23 mouse cellular contexts compared by ENCODE assay signal in genomic region chr2:129525644-129526043, GRCm38 (mm10). TPM values are rescaled to one million over a fixed set of nuclear protein-coding genes. Genes with fewer than 3 reads are reported as not detected.
A peak's percentile ranks its signal among the peaks of the same experiment; 100 is the strongest.
DNase-seq lines count a peak whose midpoint lies in the region; ATAC-seq and TF ChIP-seq lines count a peak whose summit lies in the region.
"Had no signal": no experiment of that assay in that cellular context is flagged by ENCODE, and none has a peak within 500 bp of the region (broad histone marks: within the 10 kb centered on the region; RNA-seq: fewer than 3 reads in every experiment).

No protein-coding gene starts in this region.

- no peaks in the 10 kb centered on the region for H3K36me3 ChIP-seq in midbrain, embryonic 11.5 days (ENCODE audit: control insufficient read depth, insufficient read depth, low read length)
- H3K36me3 ChIP-seq in midbrain, embryonic 14.5 days (ENCODE audit: control insufficient read depth, insufficient read depth, low read length) = no peaks in the 10 kb centered on the region
- no peaks in the 10 kb centered on the region for H3K36me3 ChIP-seq in limb, embryonic 11.5 days (ENCODE audit: control insufficient read depth, insufficient read depth, low read length)
- H3K36me3 ChIP-seq in liver, postnatal 0 days (replicated peaks; ENCODE audit: insufficient read depth, low read length) = no peaks in the 10 kb centered on the region
- H3K36me3 ChIP-seq: embryonic facial prominence, embryonic 13.5 days; forebrain, embryonic 12.5 days; heart, embryonic 13.5 days; hindbrain, embryonic 15.5 days had no signal

- no peak overlapping the region for H3K9ac ChIP-seq in midbrain, embryonic 11.5 days (ENCODE audit: low read length)
- H3K9ac ChIP-seq in midbrain, embryonic 14.5 days (replicated peaks; ENCODE audit: low read length) = no peak overlapping the region
- no peak overlapping the region for H3K9ac ChIP-seq in limb, embryonic 11.5 days (ENCODE audit: low read length)
- no peak overlapping the region for H3K9ac ChIP-seq in liver, postnatal 0 days (replicated peaks)
- H3K9ac ChIP-seq: embryonic facial prominence, embryonic 13.5 days; forebrain, embryonic 12.5 days; forebrain, postnatal 0 days; heart, embryonic 13.5 days; hindbrain, embryonic 15.5 days had no signal

- H3K27ac ChIP-seq in midbrain, embryonic 11.5 days (ENCODE audit: low read depth, low read length) = no peak overlapping the region
- H3K27ac ChIP-seq in midbrain, embryonic 14.5 days (replicated peaks; ENCODE audit: low read depth, low read length) = no peak overlapping the region
- H3K27ac ChIP-seq in limb, embryonic 11.5 days (replicated peaks; ENCODE audit: low read depth, low read length) = no peak overlapping the region
- no peak overlapping the region for H3K27ac ChIP-seq in liver, postnatal 0 days (ENCODE audit: low read depth)
- H3K27ac ChIP-seq: embryonic facial prominence, embryonic 13.5 days; forebrain, embryonic 12.5 days; heart, embryonic 13.5 days; hindbrain, embryonic 15.5 days had no signal

- no peak for ATAC-seq in midbrain, embryonic 11.5 days (ENCODE audit: low FRiP score)
- no peak for ATAC-seq in midbrain, embryonic 14.5 days (ENCODE audit: low FRiP score, low TSS enrichment)
- no peak for ATAC-seq in limb, embryonic 11.5 days (ENCODE audit: insufficient number of reproducible peaks, low FRiP score, low TSS enrichment, low read depth)
- ATAC-seq in liver, postnatal 0 days = no peak
- ATAC-seq: forebrain, postnatal 0 days had no signal

- no peaks in the 10 kb centered on the region for H3K27me3 ChIP-seq in midbrain, embryonic 11.5 days (ENCODE audit: control insufficient read depth, insufficient read depth, low read length)
- H3K27me3 ChIP-seq in midbrain, embryonic 14.5 days (ENCODE audit: control insufficient read depth, insufficient read depth, low read length) = no peaks in the 10 kb centered on the region
- H3K27me3 ChIP-seq in limb, embryonic 11.5 days (ENCODE audit: control insufficient read depth, insufficient read depth, low read length) = no peaks in the 10 kb centered on the region
- no peaks in the 10 kb centered on the region for H3K27me3 ChIP-seq in liver, postnatal 0 days (ENCODE audit: insufficient read depth, low read length)
- H3K27me3 ChIP-seq: embryonic facial prominence, embryonic 13.5 days; forebrain, embryonic 12.5 days; heart, embryonic 13.5 days had no signal

- H3K9me3 ChIP-seq in midbrain, embryonic 11.5 days (ENCODE audit: control insufficient read depth, low read length) = no peaks in the 10 kb centered on the region
- no peaks in the 10 kb centered on the region for H3K9me3 ChIP-seq in midbrain, embryonic 14.5 days (ENCODE audit: control insufficient read depth, low read length)
- H3K9me3 ChIP-seq in limb, embryonic 11.5 days (ENCODE audit: control insufficient read depth, low read length) = no peaks in the 10 kb centered on the region
- H3K9me3 ChIP-seq in liver, postnatal 0 days (ENCODE audit: low read length) = no peaks in the 10 kb centered on the region
- H3K9me3 ChIP-seq: embryonic facial prominence, embryonic 13.5 days; forebrain, embryonic 12.5 days; heart, embryonic 13.5 days; hindbrain, embryonic 15.5 days had no signal

- H3K4me2 ChIP-seq in midbrain, embryonic 11.5 days = no peak overlapping the region
- H3K4me2 ChIP-seq in midbrain, embryonic 14.5 days (ENCODE audit: low read length) = no peak overlapping the region
- H3K4me2 ChIP-seq in limb, embryonic 11.5 days (ENCODE audit: low read depth, severe bottlenecking) = no peak overlapping the region
- no peak overlapping the region for H3K4me2 ChIP-seq in liver, postnatal 0 days (ENCODE audit: low read depth, low read length)
- H3K4me2 ChIP-seq: embryonic facial prominence, embryonic 13.5 days; forebrain, embryonic 12.5 days; heart, embryonic 13.5 days; hindbrain, embryonic 15.5 days had no signal

- no peak for TF ChIP-seq CTCF in liver, postnatal 0 days (IDR thresholded peaks at IDR 0.05; ENCODE audit: low read depth)

- peaks cover 4% of the 10 kb centered on the region; the same call in 1 of the 2 replicates for H3K4me1 ChIP-seq in midbrain, embryonic 11.5 days (ENCODE audit: control insufficient read depth, insufficient read depth, low read length)
- 0 out of 2 replicates have a peak, but pooled peaks cover 5% of the 10 kb centered on the region for H3K4me1 ChIP-seq in midbrain, embryonic 14.5 days (ENCODE audit: control insufficient read depth, insufficient read depth, low read length)
- peaks cover 5% of the 10 kb centered on the region; the same call in 1 of the 2 replicates for H3K4me1 ChIP-seq in limb, embryonic 11.5 days (ENCODE audit: control insufficient read depth, insufficient read depth, low read length)
- H3K4me1 ChIP-seq in liver, postnatal 0 days (ENCODE audit: insufficient read depth) = peaks cover 18% of the 10 kb centered on the region

- no peak overlapping the region for H3K4me3 ChIP-seq in midbrain, embryonic 11.5 days (ENCODE audit: low read depth, low read length)
- H3K4me3 ChIP-seq in midbrain, embryonic 14.5 days (replicated peaks; ENCODE audit: low read depth, low read length) = no peak overlapping the region
- no peak overlapping the region for H3K4me3 ChIP-seq in limb, embryonic 11.5 days (ENCODE audit: low read depth, low read length)
- no peak overlapping the region for H3K4me3 ChIP-seq in liver, postnatal 0 days (ENCODE audit: low read depth, low read length)
- H3K4me3 ChIP-seq: embryonic facial prominence, embryonic 13.5 days; forebrain, embryonic 12.5 days; heart, embryonic 13.5 days; hindbrain, embryonic 15.5 days had no signal

- TF ChIP-seq EP300 in liver, postnatal 0 days (IDR thresholded peaks at IDR 0.05; ENCODE audit: low read depth) = no peak

- intact Hi-C loops in gastrocnemius, postnatal 36 days (cut with DNase I) = no loop called here

- peak; percentile 77 for DNase-seq in midbrain, embryonic 11.5 days (ENCODE audit: low spot score, missing footprints)
- no peak for DNase-seq in midbrain, embryonic 14.5 days
- peak; percentile 10 for DNase-seq in limb, embryonic 11.5 days (ENCODE audit: low spot score)
- DNase-seq in liver, postnatal 0 days = peak; percentile 10
- no peak for DNase-seq in ovary, postnatal 36 days (ENCODE audit: low spot score)
- no peak for DNase-seq in gastrocnemius, postnatal 36 days
- DNase-seq: adrenal gland, adult 8-10 months; cerebellum, adult 11 months; cerebellum, adult 8-10 months; cerebellum, postnatal 36 days; forebrain, postnatal 0 days; gastrocnemius, postnatal 14 days; heart, postnatal 36 days had no signal

RNA-seq across cellular contexts. Expression of gene F830045P16Rik, which starts 10.8 kb away (rescaled TPM):
- 0.10 TPM in 1 of 2 replicates, not detected in the other for polyA plus RNA-seq in midbrain, embryonic 11.5 days (2014; fragmentation: Nextera tagmentation; extraction: Ambion mirVana)
- polyA plus RNA-seq in midbrain, embryonic 14.5 days (2014; fragmentation: Nextera tagmentation; extraction: Ambion mirVana) = not detected in 2 replicates
- polyA plus RNA-seq in limb, embryonic 11.5 days (2014; fragmentation: Nextera tagmentation; extraction: Ambion mirVana) = not detected in 2 replicates
- not detected in 2 replicates for polyA plus RNA-seq in liver, postnatal 0 days (2015; fragmentation: Nextera tagmentation; extraction: Ambion mirVana)
- not detected for total RNA-seq in gastrocnemius, postnatal 36 days (2021)
- total RNA-seq: adrenal gland, adult 8-10 months; adrenal gland, postnatal 4 days; ES-E14; forebrain, postnatal 0 days; gastrocnemius, adult 18-20 months; gastrocnemius, postnatal 14 days had no signal
- polyA plus RNA-seq: brain, embryonic 14.5 days; embryonic facial prominence, embryonic 13.5 days; forebrain, embryonic 12.5 days; forebrain, postnatal 0 days; heart, embryonic 13.5 days; heart, postnatal 0 days; hindbrain, embryonic 11.5 days; hindbrain, embryonic 15.5 days had no signal

Comparison
In these comparisons a context has a peak if more than half of its experiments do, and no peak if none do; other contexts are left out.
1. DNase-seq: peak in midbrain, embryonic 11.5 days (single experiment), limb, embryonic 11.5 days (single experiment) and liver, postnatal 0 days (single experiment); none in midbrain, embryonic 14.5 days (single experiment), ovary, postnatal 36 days (single experiment) and gastrocnemius, postnatal 36 days (0 of 2).